Mouse (Mus musculus) kidney, adult 8-10 months (tissue): Measurements from ENCODE around the gene Arl6.

ENCODE experiments used
- DNase-seq, 2 experiments: peaks; one replicate each; pipeline ENCODE4 v3.0.0; 2022

Gene Arl6

GRCm38 (mm10) chr16:59639102-59639691, at the start of gene Arl6:
TSS of gene Arl6 (minus strand) at chr16:59639391.
- peak; percentile 93 for DNase-seq

- no peak for DNase-seq
These were observed 45.9 kb upstream of the Arl6 start for GRCm38 (mm10) chr16:59685135-59685534.

GRCm38 (mm10) chr16:59683434-59683833, 44.2 kb upstream of the Arl6 start:
- peak; percentile 14 to 51 for DNase-seq

DNA sequence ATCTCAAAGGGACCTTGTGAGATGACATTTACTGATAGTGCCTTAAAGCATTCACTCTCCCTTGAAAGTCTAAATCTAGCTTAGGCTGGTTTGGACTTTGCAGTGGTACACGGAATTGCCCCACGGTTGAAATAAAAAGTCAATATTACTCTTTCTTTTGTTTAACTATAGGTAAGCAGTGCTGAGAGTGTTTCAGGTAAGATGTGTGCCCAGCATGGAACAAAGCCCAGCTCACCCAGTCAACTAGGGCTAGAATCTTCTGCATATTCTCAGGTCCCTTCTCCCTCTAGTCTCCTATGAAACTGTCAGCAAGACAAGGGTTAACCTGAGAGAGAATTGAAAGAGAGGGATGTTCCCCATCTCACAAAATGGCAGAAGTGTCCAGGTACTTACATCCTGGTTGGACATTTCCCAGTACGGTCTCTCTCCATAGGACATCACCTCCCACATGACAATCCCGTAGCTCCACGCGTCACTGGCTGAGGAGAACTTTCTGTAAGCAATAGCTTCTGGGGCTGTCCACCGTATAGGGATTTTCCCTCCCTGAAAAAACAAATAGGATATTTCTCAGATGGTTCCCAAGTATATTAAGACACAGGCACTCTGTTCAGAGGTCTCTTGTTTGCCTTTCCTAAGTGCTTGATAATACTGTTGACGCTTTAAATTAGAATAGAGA, 43.2 kb upstream of the Arl6 start:
- DNase-seq = no peak

GRCm38 (mm10) chr16:59666938-59667337, 27.7 kb upstream of the Arl6 start:
- DNase-seq = no peak

GRCm38 (mm10) chr16:59643766-59644165, 4.6 kb upstream of the Arl6 start:
- no peak for DNase-seq

GRCm38 (mm10) chr16:59639985-59640384, 794 bp upstream of the Arl6 start:
- DNase-seq = peak in 1 of 2 experiments; percentile 1

DNA sequence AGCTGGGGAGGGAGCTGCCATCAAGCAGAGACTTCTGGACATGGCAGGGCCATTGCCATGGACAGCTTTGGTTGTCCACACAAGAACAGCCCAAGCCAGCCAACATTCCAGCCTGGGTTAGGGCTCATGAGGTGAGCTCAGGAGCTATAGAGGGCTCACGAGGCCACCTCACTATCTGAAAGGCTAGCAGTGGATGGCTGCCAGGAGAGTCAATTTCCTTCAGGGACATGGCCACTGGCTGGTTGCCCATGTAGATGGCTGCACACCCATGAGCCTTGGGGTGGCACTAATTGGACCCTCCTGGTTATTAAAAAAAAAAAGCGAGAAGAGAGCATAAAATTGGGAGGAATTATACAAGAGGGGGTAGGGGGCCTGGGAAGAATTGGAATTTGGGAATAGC, 4.6 kb downstream of the Arl6 start:
- no peak for DNase-seq

- no peak for DNase-seq
These were observed 17.6 kb downstream of the Arl6 start for GRCm38 (mm10) chr16:59621554-59621953.

- DNase-seq = peak; percentile 37 to 43
These were observed 22.0 kb downstream of the Arl6 start for GRCm38 (mm10) chr16:59617167-59617566.

DNA sequence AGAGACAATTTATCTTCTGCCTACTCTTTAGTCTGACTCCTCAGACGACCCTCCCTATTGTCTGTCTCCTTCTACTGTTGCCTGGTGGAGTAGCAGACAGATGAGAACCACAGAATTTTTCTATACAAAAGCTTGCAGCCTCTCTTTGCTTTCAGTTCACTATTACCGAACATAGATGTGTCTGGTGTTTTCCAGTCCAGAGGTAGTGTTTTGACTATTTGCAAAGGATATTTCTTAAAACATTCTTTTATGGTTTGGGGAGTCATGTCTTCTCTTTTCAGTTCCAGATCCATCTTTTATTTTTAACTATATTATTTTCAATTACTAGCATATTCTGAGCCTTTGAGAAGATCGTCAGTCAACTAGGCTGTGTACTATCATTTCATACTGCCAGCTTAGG, 23.5 kb downstream of the Arl6 start:
- DNase-seq = no peak

GRCm38 (mm10) chr16:59610750-59611149, 28.4 kb downstream of the Arl6 start:
- no peak for DNase-seq

- no peak for DNase-seq
These were observed 35.0 kb downstream of the Arl6 start for GRCm38 (mm10) chr16:59604078-59604781.

- DNase-seq = peak; percentile 79 to 80
These were observed 38.6 kb downstream of the Arl6 start, which contains the start of gene Crybg3 for GRCm38 (mm10) chr16:59600311-59601251. TSS of gene Crybg3 (minus strand) at chr16:59600979.

- DNase-seq = no peak
These were observed 39.6 kb downstream of the Arl6 start for GRCm38 (mm10) chr16:59599411-59600265.

DNA sequence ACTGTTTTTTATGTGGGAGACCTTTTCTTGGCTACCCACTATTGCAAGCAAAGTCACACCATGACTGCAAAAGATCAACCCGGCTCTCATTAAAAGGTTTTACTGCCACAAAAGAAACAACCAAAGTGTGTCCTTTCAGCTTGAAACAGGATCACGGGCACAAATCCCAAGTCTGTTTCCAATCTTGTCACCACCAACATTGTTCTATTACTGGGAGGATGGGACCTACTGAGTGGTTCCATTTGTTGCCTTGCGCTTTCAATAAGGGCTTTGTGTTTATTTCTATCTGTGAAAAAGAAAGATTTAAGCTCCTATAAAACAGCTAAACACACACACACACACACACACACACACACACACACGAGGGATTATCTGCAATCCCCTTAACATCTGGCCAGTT, 40.2 kb downstream of the Arl6 start:
- DNase-seq = no peak

DNA sequence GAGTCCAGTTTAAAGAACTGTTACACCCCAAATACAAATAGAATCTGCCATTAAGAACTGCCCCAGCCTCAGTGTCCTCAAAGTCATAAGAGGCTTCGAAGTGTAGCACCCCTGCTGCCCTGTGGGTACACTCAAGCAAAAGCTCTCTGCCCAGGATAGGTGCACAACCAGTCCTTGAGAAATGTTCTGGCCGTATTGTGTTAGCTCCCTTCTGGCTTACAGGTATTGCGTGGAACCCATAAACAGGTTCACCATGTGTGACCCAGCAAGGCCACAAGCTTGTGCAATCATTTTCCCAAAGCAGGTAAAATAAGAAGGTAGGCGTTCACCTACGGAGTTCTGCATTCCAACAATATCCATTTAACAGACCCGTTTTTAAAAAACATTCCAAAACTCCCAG, 41.9 kb downstream of the Arl6 start:
- no peak for DNase-seq

DNA sequence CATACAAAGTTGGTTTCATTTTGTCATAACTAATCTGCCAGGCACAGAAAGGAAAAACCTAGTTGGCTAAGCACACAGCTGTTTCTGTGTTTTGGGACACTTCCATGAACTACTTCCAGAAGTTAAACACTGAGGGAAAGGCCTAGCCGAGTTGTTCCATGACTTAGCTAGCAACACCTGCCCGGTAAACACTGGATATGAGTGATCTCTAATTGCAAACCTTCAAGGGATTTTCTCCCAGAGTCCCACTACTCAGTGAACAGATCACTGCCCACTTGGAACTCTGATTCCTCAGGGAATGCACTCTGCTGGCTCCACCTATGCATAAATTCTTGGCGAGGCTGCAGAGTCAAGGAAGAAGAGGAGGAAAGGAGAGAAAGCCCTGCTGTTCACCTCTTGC, 44.5 kb downstream of the Arl6 start:
- no peak for DNase-seq

GRCm38 (mm10) chr16:59590790-59591189, 48.4 kb downstream of the Arl6 start:
- no peak for DNase-seq

GRCm38 (mm10) chr16:59588351-59589025, 50.7 kb downstream of the Arl6 start:
- no peak for DNase-seq

DNA sequence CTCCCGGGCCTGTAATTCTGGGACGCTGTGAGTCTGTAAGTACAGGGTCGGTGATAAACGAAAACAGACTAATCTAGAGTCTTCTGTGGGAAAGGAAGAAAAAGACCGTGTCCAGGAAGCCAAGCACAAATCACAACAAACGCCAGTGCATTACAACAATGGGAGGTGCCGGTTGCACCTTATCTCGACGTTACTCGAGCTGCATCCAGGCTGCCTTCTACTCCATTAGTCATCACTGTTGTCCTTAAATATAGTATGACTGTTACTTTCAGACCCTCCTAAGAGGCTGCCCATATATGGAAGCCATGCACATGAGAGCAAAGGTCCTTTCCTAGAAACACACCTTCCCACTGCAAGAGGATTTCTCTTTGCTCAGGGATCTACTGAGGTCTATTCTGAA, 51.4 kb downstream of the Arl6 start:
- no peak for DNase-seq
